Mouse (Mus musculus) midbrain, embryonic 15.5 days (tissue): ENCODE results near the gene Scp2d1. TPM values are rescaled to one million over a fixed set of nuclear protein-coding genes. Genes with fewer than 3 reads are reported as not detected.
"Not testable (repeated sequence)": the region's sequence is repeated elsewhere in the genome, so short reads cannot be mapped to it uniquely, and the experiment has no call there.

Source experiments
- ATAC-seq: fragments of 200-750 bp; cut with Nextera tagmentation; replicated peaks from 2 replicates; pipeline ENCODE4 v1.8.0; 2017; ENCODE audit warnings: moderate TSS enrichment
- H3K27ac ChIP-seq: fragments of 300-500 bp; sonication (generic); 2 replicates; pipeline ENCODE4 v1.5.1; 2015; ENCODE audit warnings: mild to moderate bottlenecking, inconsistent platforms
- H3K27me3 ChIP-seq: fragments of 300-500 bp; sonication (generic); replicated peaks from 2 replicates; pipeline ENCODE4 v1.6.1; 2015; ENCODE audit warnings: inconsistent platforms
- H3K36me3 ChIP-seq: fragments of 300-500 bp; sonication (generic); replicated peaks from 2 replicates; pipeline ENCODE4 v1.6.1; 2015; ENCODE audit warnings: inconsistent platforms
- H3K4me1 ChIP-seq: fragments of 300-500 bp; sonication (generic); 2 replicates; pipeline ENCODE4 v1.6.1; 2015; ENCODE audit warnings: inconsistent platforms
- H3K4me2 ChIP-seq: fragments of 300-500 bp; sonication (generic); 2 replicates; pipeline ENCODE4 v1.6.1; 2015; ENCODE audit warnings: inconsistent platforms, mild to moderate bottlenecking, moderate library complexity
- H3K4me3 ChIP-seq: fragments of 300-500 bp; sonication (generic); 2 replicates; pipeline ENCODE4 v1.5.1; 2015; ENCODE audit warnings: mild to moderate bottlenecking, inconsistent platforms
- H3K9ac ChIP-seq: fragments of 300-500 bp; sonication (generic); 2 replicates; pipeline ENCODE4 v1.6.1; 2015; ENCODE audit warnings: mild to moderate bottlenecking, inconsistent platforms
- H3K9me3 ChIP-seq: fragments of 300-500 bp; sonication (generic); 2 replicates; pipeline ENCODE4 v1.6.1; 2016; ENCODE audit warnings: inconsistent platforms
- WGBS: fragments of 180-500 bp; shearing (Covaris S2); methylation state at CpG from one replicate; pipeline ENCODE4 v1.1.7; 2015; ENCODE audit warnings: mixed read lengths; 5-methylcytosine and 5-hydroxymethylcytosine counted together
- polyA plus RNA-seq: library from polyadenylated mRNA; unstranded; fragments of >200 nt; fragmentation: Nextera tagmentation; extraction: Ambion mirVana; gene quantifications from 2 replicates; pipeline ENCODE4 v1.2.1, GENCODE M21; 2015

The Scp2d1 gene
- polyA plus RNA-seq, result not detected in 2 replicates

- ATAC-seq, H3K27ac ChIP-seq: not testable (repeated sequence)
- 83% methylated on average over 6 of the region's 6 CpGs for WGBS
Measured at GRCm38 (mm10) chr2:144823356-144823755, at the start of gene Scp2d1. Scp2d1 (plus strand) TSS chr2:144823656.

DNA sequence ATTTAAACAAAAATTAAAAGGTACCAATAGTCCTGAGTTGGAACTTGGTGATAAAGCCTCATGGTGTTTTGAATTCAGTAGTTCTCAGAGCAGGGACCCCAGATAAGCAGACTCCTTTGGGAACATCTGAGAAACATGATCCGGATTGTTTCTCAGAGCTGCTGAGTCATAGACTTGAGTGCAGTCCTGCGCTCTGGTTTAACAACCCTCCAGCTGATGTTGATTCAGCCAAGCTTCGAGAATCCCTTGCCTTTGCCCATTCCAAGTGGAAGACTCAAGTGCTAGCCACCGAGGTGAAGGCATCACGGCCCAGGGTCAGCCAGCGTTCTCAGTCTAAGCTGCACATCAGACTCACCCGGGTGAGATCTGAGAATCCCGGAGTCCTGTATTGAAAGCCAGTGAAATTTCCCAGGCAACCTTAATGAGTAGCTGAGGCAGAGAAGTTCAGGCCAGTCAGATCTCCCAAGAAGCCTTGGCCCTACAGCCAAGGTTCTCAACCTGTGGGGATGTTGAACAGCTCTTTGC is 48.8 kb upstream of the Scp2d1 start:
- ATAC-seq, result no peak

More at GRCm38 (mm10) chr2:144823356-144823755, at the start of gene Scp2d1:
- H3K4me3 ChIP-seq, H3K4me1 ChIP-seq, H3K36me3 ChIP-seq, H3K4me2 ChIP-seq, H3K9me3 ChIP-seq, H3K27me3 ChIP-seq, H3K9ac ChIP-seq: not testable (repeated sequence)

GRCm38 (mm10) chr2:144775626-144776025 is 47.8 kb upstream of the Scp2d1 start:
- Histone ChIP-seq H3K36me3 (no peaks in the 10 kb centered on the region), H3K9me3 (no peaks in the 10 kb centered on the region), H3K9ac (no peak overlapping the region), H3K27me3 (no peaks in the 10 kb centered on the region), H3K4me2 (no peak overlapping the region), H3K27ac (no peak overlapping the region), H3K4me3 (no peak overlapping the region), H3K4me1 (no peaks in the 10 kb centered on the region)
- ATAC-seq, result no peak
- 91% methylated on average over 4 of the region's 4 CpGs for WGBS

More for the DNA sequence above, 48.8 kb upstream of the Scp2d1 start:
- Histone ChIP-seq H3K36me3 (no peaks in the 10 kb centered on the region), H3K27me3 (no peaks in the 10 kb centered on the region), H3K9ac (no peak overlapping the region), H3K4me3 (no peak overlapping the region), H3K4me1 (no peaks in the 10 kb centered on the region; the same call in 1 of the 2 replicates), H3K9me3 (no peaks in the 10 kb centered on the region), H3K27ac (no peak overlapping the region), H3K4me2 (no peak overlapping the region)
- WGBS, result 86% methylated on average over 8 of the region's 8 CpGs

DNA sequence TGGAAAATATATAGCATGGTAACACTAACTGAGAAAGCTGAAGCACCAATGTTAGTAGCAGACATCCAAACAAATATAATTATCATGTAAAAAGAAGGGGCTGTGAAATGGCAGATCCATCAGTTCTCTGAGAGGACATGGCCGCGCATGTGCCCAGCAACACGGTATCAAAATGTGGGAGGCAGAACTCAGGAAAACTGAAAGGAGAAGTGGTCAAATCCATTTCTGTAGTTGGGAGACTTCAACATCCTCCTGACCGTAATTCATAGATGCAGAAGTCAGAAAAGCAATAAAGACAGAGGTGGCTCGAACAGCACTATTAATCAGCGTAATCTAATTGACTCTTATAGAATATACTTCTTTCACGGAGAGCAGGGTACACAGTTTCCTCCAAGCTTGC is 44.2 kb upstream of the Scp2d1 start:
- Histone ChIP-seq H3K4me1 (no peaks in the 10 kb centered on the region), H3K27me3 (no peaks in the 10 kb centered on the region), H3K36me3 (no peaks in the 10 kb centered on the region), H3K4me3 (no peak overlapping the region), H3K9me3 (no peaks in the 10 kb centered on the region), H3K4me2 (no peak overlapping the region), H3K9ac (no peak overlapping the region), H3K27ac (no peak overlapping the region)
- WGBS, result 88% methylated on average over 7 of the region's 7 CpGs
- ATAC-seq, result no peak

DNA sequence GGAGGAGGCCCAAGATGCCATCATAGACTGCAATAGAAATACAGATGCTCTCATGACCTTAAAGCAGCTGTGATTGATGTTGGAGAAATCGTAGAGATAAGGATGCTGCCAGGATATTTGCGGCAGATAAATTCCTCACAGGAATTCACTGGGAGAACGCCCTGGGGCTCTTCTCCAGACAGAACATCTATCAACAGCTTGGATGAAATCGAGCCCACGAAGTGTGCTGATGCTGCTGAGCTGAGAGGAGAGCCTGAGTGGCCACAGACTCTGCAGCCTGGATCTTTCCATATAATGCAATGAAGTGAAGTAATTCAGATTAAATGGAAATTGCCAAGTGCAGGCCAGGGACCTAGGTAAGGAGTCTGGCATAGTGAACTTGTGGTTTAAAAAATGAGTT is 42.7 kb upstream of the Scp2d1 start:
- Histone ChIP-seq H3K4me2 (no peak overlapping the region), H3K9me3 (no peaks in the 10 kb centered on the region), H3K4me1 (no peaks in the 10 kb centered on the region), H3K4me3 (no peak overlapping the region), H3K27me3 (no peaks in the 10 kb centered on the region), H3K27ac (no peak overlapping the region), H3K36me3 (no peaks in the 10 kb centered on the region), H3K9ac (no peak overlapping the region)
- 67% methylated on average over 5 of the region's 5 CpGs for WGBS
- ATAC-seq, result no peak

- H3K9me3 ChIP-seq, result no peaks in the 10 kb centered on the region
- H3K36me3 ChIP-seq, result no peaks in the 10 kb centered on the region
- WGBS, result 63% methylated on average over 3 of the region's 3 CpGs
- no peak overlapping the region for H3K9ac ChIP-seq
- H3K4me3 ChIP-seq, result no peak overlapping the region
- no peak overlapping the region for H3K27ac ChIP-seq
- H3K4me2 ChIP-seq, result no peak overlapping the region
- no peaks in the 10 kb centered on the region for H3K27me3 ChIP-seq
- no peak for ATAC-seq
- H3K4me1 ChIP-seq, result no peaks in the 10 kb centered on the region
Measured at GRCm38 (mm10) chr2:144781871-144782270, 41.6 kb upstream of the Scp2d1 start.

DNA sequence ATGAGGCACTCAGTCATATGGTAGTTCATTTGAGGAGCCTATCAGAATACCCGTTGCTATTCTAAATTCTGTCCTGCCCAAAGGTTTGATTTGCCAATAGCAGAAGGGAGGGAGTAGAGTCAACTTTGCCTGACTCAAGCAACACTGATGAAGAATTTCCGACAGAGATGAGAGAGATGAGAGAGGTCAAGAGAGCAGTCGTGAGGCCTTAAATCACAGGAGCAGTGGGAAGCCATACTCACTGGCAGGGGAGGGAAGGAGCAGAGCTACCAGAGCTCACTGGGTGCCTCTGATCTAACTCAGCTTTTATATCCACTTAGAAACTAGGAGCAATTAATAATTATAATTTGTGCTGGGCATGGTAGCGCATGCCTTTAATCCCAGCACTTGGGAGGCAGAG is 41.0 kb upstream of the Scp2d1 start:
- 79% methylated on average over 4 of the region's 4 CpGs for WGBS

DNA sequence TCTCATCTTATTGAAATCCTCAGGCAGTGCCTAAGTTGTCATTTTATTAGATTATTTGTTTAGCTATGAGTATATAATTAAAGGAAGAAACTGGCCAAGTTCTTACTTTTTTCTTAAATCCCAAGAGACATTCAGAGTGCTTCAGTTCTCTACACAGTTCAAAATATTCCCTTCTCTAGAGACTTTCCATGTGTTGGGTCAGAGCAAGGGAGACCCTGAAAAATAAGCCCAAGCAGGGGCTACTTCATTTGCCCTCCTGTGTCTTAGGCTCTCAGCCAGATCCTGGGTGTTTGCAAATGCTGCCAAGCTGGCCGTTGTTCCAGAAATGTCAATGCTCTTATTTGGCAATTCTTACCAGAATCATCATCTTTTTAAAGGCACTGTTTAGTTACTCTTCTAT is 40.3 kb upstream of the Scp2d1 start:
- H3K4me2 ChIP-seq, result no peak overlapping the region
- WGBS, result 81% methylated on average over 1 of the region's 1 CpGs
- no peak overlapping the region for H3K27ac ChIP-seq

More for the DNA sequence above, 41.0 kb upstream of the Scp2d1 start:
- no peak for ATAC-seq
- Histone ChIP-seq H3K36me3 (no peaks in the 10 kb centered on the region), H3K27me3 (no peaks in the 10 kb centered on the region), H3K9me3 (no peaks in the 10 kb centered on the region), H3K4me2 (no peak overlapping the region), H3K9ac (no peak overlapping the region), H3K4me3 (no peak overlapping the region), H3K4me1 (no peaks in the 10 kb centered on the region), H3K27ac (no peak overlapping the region)

DNA sequence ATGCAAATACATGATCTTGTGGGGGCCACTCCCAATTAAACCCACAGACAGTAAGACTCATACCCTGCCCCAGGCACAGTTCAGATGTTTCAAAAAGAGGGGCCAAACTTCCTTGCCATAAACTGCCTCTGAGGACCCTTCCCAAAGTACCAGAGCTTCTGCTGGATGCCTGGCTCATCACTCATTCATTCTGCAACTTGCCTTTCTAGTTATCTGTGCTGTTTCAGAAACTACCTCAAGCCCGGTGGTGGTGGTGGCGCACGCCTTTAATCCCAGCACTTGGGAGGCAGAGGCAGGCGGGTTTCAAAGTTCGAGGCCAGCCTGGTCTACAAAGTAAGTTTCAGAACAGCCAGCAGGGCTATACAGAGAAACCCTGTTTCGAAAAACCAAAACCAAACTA is 39.6 kb upstream of the Scp2d1 start:
- Histone ChIP-seq H3K27me3 (no peaks in the 10 kb centered on the region), H3K36me3 (no peaks in the 10 kb centered on the region), H3K4me2 (no peak overlapping the region), H3K27ac (no peak overlapping the region), H3K4me1 (no peaks in the 10 kb centered on the region), H3K4me3 (no peak overlapping the region), H3K9me3 (no peaks in the 10 kb centered on the region), H3K9ac (no peak overlapping the region)
- no peak for ATAC-seq
- WGBS, result 97% methylated on average over 6 of the region's 6 CpGs

More for the DNA sequence above, 40.3 kb upstream of the Scp2d1 start:
- Histone ChIP-seq H3K9me3 (no peaks in the 10 kb centered on the region), H3K4me3 (no peak overlapping the region), H3K9ac (no peak overlapping the region), H3K36me3 (no peaks in the 10 kb centered on the region), H3K4me1 (no peaks in the 10 kb centered on the region), H3K27me3 (no peaks in the 10 kb centered on the region)
- no peak for ATAC-seq

GRCm38 (mm10) chr2:144791671-144792294 is 31.7 kb upstream of the Scp2d1 start:
- no peak overlapping the region for H3K4me3 ChIP-seq
- no peak overlapping the region for H3K27ac ChIP-seq
- H3K4me1 ChIP-seq, result no peaks in the 10 kb centered on the region
- no peak overlapping the region for H3K9ac ChIP-seq
- H3K27me3 ChIP-seq, result no peaks in the 10 kb centered on the region
- H3K36me3 ChIP-seq, result no peaks in the 10 kb centered on the region
- ATAC-seq, result no peak; the same call in 1 of the 2 replicates
- no peak overlapping the region for H3K4me2 ChIP-seq
- H3K9me3 ChIP-seq, result no peaks in the 10 kb centered on the region
- WGBS, result 68% methylated on average over 14 of the region's 14 CpGs

- Histone ChIP-seq H3K4me1 (no peaks in the 10 kb centered on the region), H3K27ac (no peak overlapping the region), H3K36me3 (no peaks in the 10 kb centered on the region), H3K9ac (no peak overlapping the region), H3K9me3 (no peaks in the 10 kb centered on the region), H3K27me3 (no peaks in the 10 kb centered on the region), H3K4me3 (no peak overlapping the region), H3K4me2 (no peak overlapping the region)
- WGBS, result 81% methylated on average over 8 of the region's 8 CpGs
- no peak for ATAC-seq
Measured at GRCm38 (mm10) chr2:144797515-144797914, 25.9 kb upstream of the Scp2d1 start.

- no peak overlapping the region for H3K9ac ChIP-seq
- WGBS, result 59% methylated on average over 15 of the region's 15 CpGs
- no peak for ATAC-seq
Measured at GRCm38 (mm10) chr2:144807766-144808754, 15.4 kb upstream of the Scp2d1 start.

More at GRCm38 (mm10) chr2:144807766-144808754, 15.4 kb upstream of the Scp2d1 start:
- H3K27ac ChIP-seq, result no peak overlapping the region
- H3K27me3 ChIP-seq, result no peaks in the 10 kb centered on the region
- no peaks in the 10 kb centered on the region for H3K36me3 ChIP-seq
- H3K4me2 ChIP-seq, result no peak overlapping the region
- no peak overlapping the region for H3K4me3 ChIP-seq
- no peaks in the 10 kb centered on the region for H3K9me3 ChIP-seq
- peaks cover 2% of the 10 kb centered on the region; the same call in 1 of the 2 replicates for H3K4me1 ChIP-seq
